Mouse (Mus musculus): ENCODE results near the gene Cenpx.

DNA sequence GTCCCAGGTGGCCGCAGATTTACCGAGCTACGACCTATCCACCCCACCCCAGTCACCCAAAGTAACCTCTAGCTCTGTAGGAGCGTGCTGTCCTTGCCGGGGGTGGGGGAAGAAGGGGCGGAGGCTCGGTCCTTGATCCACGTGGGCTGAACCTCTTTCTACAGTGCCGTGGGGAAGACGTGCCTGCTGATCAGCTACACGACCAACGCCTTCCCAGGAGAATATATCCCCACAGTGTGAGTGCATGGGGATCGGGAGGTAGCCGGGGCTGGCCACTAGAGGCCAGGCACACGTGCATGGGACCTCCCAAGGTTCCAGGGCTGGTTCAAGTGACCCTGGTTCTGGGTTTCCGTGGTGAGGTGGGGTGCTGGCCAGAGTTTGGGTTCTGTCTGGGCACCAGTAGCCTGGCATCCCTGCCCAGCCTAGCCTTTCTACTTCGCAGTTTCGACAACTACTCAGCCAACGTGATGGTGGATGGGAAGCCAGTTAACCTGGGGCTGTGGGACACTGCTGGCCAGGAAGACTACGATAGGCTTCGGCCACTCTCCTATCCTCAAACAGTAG lies 8.6 kb upstream of the Cenpx start:
- TF ChIP-seq CHD2 (IDR thresholded peaks at IDR 0.05; ENCODE audit: low read depth, low read length) (no peak), ZC3H11A (IDR thresholded peaks at IDR 0.05; ENCODE audit: borderline replicate concordance, low read depth, low read length) (no peak), ZNF384 (IDR thresholded peaks at IDR 0.05; ENCODE audit: low read depth, low read length) (no peak)
